Mouse (Mus musculus) spleen, postnatal 36 days (tissue): ENCODE results near the gene Gnpat.

Source experiments
- DNase-seq, 2 experiments: peaks; one replicate each; pipeline ENCODE4 v3.0.0; 2022; ENCODE audit warnings: low spot score in 2 of 2, mixed read lengths in 1 of 2

The Gnpat gene

GRCm38 (mm10) chr8:124862321-124863162 lies at the start of gene Gnpat, which contains the start of gene 2810004N23Rik:
Gene Gnpat, plus strand, starts transcription at chr8:124863033.
Gene 2810004N23Rik, minus strand, starts transcription at chr8:124863120.
- DNase-seq = peak; percentile 88 to 89

GRCm38 (mm10) chr8:124813326-124813725 lies 49.5 kb upstream of the Gnpat start:
- DNase-seq = no peak

GRCm38 (mm10) chr8:124815870-124816269 lies 47.0 kb upstream of the Gnpat start:
- DNase-seq = no peak

- DNase-seq = no peak
Measured at GRCm38 (mm10) chr8:124816866-124817265, 46.0 kb upstream of the Gnpat start.

- no peak for DNase-seq
Measured at GRCm38 (mm10) chr8:124817361-124817760, 45.5 kb upstream of the Gnpat start.

GRCm38 (mm10) chr8:124819612-124820115 lies 43.2 kb upstream of the Gnpat start:
- no peak for DNase-seq

- no peak for DNase-seq
Measured at GRCm38 (mm10) chr8:124820125-124820524, 42.7 kb upstream of the Gnpat start.

- DNase-seq = no peak
Measured at GRCm38 (mm10) chr8:124823497-124823896, 39.3 kb upstream of the Gnpat start.

- no peak for DNase-seq
Measured at GRCm38 (mm10) chr8:124826658-124827057, 36.2 kb upstream of the Gnpat start.

GRCm38 (mm10) chr8:124827387-124827786 lies 35.4 kb upstream of the Gnpat start:
- peak in 1 of 2 experiments; percentile 11 for DNase-seq

GRCm38 (mm10) chr8:124828561-124829240 lies 34.1 kb upstream of the Gnpat start:
- no peak for DNase-seq

GRCm38 (mm10) chr8:124830050-124830449 lies 32.8 kb upstream of the Gnpat start:
- DNase-seq = no peak

- no peak for DNase-seq
Measured at GRCm38 (mm10) chr8:124831531-124831930, 31.3 kb upstream of the Gnpat start.

- no peak for DNase-seq
Measured at GRCm38 (mm10) chr8:124831941-124832340, 30.9 kb upstream of the Gnpat start.

GRCm38 (mm10) chr8:124833430-124834205 lies 29.2 kb upstream of the Gnpat start:
- no peak for DNase-seq

GRCm38 (mm10) chr8:124835848-124836247 lies 27.0 kb upstream of the Gnpat start:
- no peak for DNase-seq

GRCm38 (mm10) chr8:124836273-124836672 lies 26.6 kb upstream of the Gnpat start:
- DNase-seq = no peak

GRCm38 (mm10) chr8:124836907-124837306 lies 25.9 kb upstream of the Gnpat start:
- DNase-seq = no peak

- DNase-seq = no peak
Measured at GRCm38 (mm10) chr8:124837956-124838355, 24.9 kb upstream of the Gnpat start.

- no peak for DNase-seq
Measured at GRCm38 (mm10) chr8:124839371-124839770, 23.5 kb upstream of the Gnpat start.

- DNase-seq = no peak
Measured at GRCm38 (mm10) chr8:124840900-124841299, 21.9 kb upstream of the Gnpat start.

- DNase-seq = no peak
Measured at GRCm38 (mm10) chr8:124841775-124842174, 21.1 kb upstream of the Gnpat start.
